Mouse (Mus musculus) thymus, adult 2 months (tissue): ENCODE results near the gene Ywhah. TPM values are rescaled to one million over a fixed set of nuclear protein-coding genes. Genes with fewer than 3 reads are reported as not detected.

Experiments used
- DNase-seq: peaks from one replicate; pipeline ENCODE4 v3.0.0; 2021
- H3K27ac ChIP-seq: fragments of 200-500 bp; 2 replicates; pipeline ENCODE4 v1.5.1; 2012; ENCODE audit warnings: low read length, control low read depth; ENCODE audit not compliant: control insufficient read depth, insufficient read depth
- H3K27me3 ChIP-seq: fragments of 200-500 bp; 2 replicates; pipeline ENCODE4 v1.6.1; 2012; ENCODE audit warnings: mild to moderate bottlenecking, low read length, moderate library complexity, mixed read lengths; ENCODE audit not compliant: control insufficient read depth, insufficient read depth
- H3K36me3 ChIP-seq: fragments of 200-500 bp; 2 replicates; pipeline ENCODE4 v1.6.1; 2012; ENCODE audit warnings: mild to moderate bottlenecking, low read length, moderate library complexity; ENCODE audit not compliant: control insufficient read depth, insufficient read depth
- H3K4me1 ChIP-seq: fragments of 200-500 bp; replicated peaks from 2 replicates; pipeline ENCODE4 v1.6.1; 2012; ENCODE audit warnings: low read length; ENCODE audit not compliant: control insufficient read depth, insufficient read depth
- H3K4me3 ChIP-seq: fragments of 200-500 bp; 2 replicates; pipeline ENCODE4 v1.5.1; 2012; ENCODE audit warnings: mild to moderate bottlenecking, low read length, control low read depth, moderate library complexity; ENCODE audit not compliant: control insufficient read depth, insufficient read depth
- CTCF ChIP-seq: fragments of 200-500 bp; IDR thresholded peaks from 2 replicates; pipeline ENCODE4 v1.5.1; 2012; ENCODE audit warnings: mild to moderate bottlenecking, control low read depth, low read length, moderate library complexity, borderline replicate concordance; ENCODE audit not compliant: control insufficient read depth, poor library complexity, insufficient read depth; ENCODE audit errors: extremely low read depth
- POLR2A ChIP-seq: fragments of 200-500 bp; IDR thresholded peaks from 2 replicates; pipeline ENCODE4 v1.6.1; 2012; ENCODE audit warnings: mild to moderate bottlenecking, low read length, control low read depth, moderate library complexity; ENCODE audit not compliant: control insufficient read depth, poor library complexity, insufficient read depth; ENCODE audit errors: extremely low read depth
- WGBS: fragments of 180-500 bp; shearing (Covaris S2); methylation state at CpG from one replicate; pipeline ENCODE4 v1.1.7; 2018; 5-methylcytosine and 5-hydroxymethylcytosine counted together
- polyA plus RNA-seq: library from polyadenylated mRNA; depleted of rRNA; stranded (reverse); fragments of >200 nt; gene quantifications from 2 replicates; pipeline ENCODE4 v1.2.3, GENCODE M21; 2012

Ywhah gene
- polyA plus RNA-seq, 1 experiment = 171 TPM

DNA sequence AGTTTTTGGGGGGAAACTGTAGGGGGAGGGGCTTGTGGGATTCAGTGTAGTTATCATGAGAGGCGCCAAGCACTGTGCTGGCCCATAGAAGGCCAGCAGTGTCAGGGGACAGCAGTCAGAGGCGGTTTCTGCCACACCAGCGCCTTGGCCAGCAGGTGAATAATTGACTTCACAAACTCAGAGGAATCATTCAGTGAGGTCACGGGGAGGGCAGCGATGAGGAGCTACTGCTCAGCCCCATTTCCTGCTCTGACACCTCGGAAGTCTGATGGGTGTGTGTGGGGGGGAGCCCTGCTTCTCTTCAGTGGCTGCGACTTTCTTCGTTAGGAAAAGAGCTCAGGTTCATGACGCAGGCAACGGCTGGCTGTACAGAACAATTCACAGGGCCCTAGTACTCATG lies 24.8 kb downstream of the Ywhah start:
- no peaks in the 10 kb centered on the region; the same call in 1 of the 2 replicates for H3K27me3 ChIP-seq
- 47% methylated on average over 10 of the region's 10 CpGs for WGBS
- TF ChIP-seq POLR2A = no peak
- TF ChIP-seq CTCF = no peak

GRCm38 (mm10) chr5:33044636-33045315 lies 26.2 kb downstream of the Ywhah start:
- H3K27ac ChIP-seq = no peak overlapping the region
- no peak for TF ChIP-seq POLR2A
- TF ChIP-seq CTCF = no peak
- H3K4me1 ChIP-seq = 0 out of 2 replicates have a peak, but pooled peaks cover 3% of the 10 kb centered on the region
- WGBS = 95% methylated on average over 12 of the region's 12 CpGs
- H3K27me3 ChIP-seq = no peaks in the 10 kb centered on the region; the same call in 1 of the 2 replicates
- H3K36me3 ChIP-seq = no peaks in the 10 kb centered on the region
- DNase-seq = no peak
- no peak overlapping the region for H3K4me3 ChIP-seq

More for the DNA sequence above, 24.8 kb downstream of the Ywhah start:
- H3K36me3 ChIP-seq = no peaks in the 10 kb centered on the region
- no peak for DNase-seq
- H3K4me3 ChIP-seq = no peak overlapping the region
- no peak overlapping the region for H3K27ac ChIP-seq
- H3K4me1 ChIP-seq = peaks cover 10% of the 10 kb centered on the region

- 86% methylated on average over 6 of the region's 6 CpGs for WGBS
- no peak overlapping the region for H3K27ac ChIP-seq
- H3K27me3 ChIP-seq = no peaks in the 10 kb centered on the region; the same call in 1 of the 2 replicates
Measured at GRCm38 (mm10) chr5:33045316-33045705, 26.7 kb downstream of the Ywhah start.

GRCm38 (mm10) chr5:33052849-33053582 lies 34.4 kb downstream of the Ywhah start:
- WGBS = 51% methylated on average over 14 of the region's 14 CpGs
- H3K4me3 ChIP-seq = no peak overlapping the region
- no peak for DNase-seq

More at GRCm38 (mm10) chr5:33045316-33045705, 26.7 kb downstream of the Ywhah start:
- no peak for TF ChIP-seq CTCF
- TF ChIP-seq POLR2A = no peak
- no peak for DNase-seq
- 0 out of 2 replicates have a peak, but pooled peaks cover 3% of the 10 kb centered on the region for H3K4me1 ChIP-seq
- no peak overlapping the region for H3K4me3 ChIP-seq
- H3K36me3 ChIP-seq = no peaks in the 10 kb centered on the region

GRCm38 (mm10) chr5:33056126-33056765 lies 37.6 kb downstream of the Ywhah start:
- DNase-seq = no peak
- Histone ChIP-seq H3K27ac (no peak overlapping the region), H3K27me3 (no peaks in the 10 kb centered on the region), H3K4me3 (no peak overlapping the region), H3K4me1 (no peaks in the 10 kb centered on the region), H3K36me3 (no peaks in the 10 kb centered on the region)
- WGBS = 80% methylated on average over 10 of the region's 10 CpGs
- TF ChIP-seq CTCF (no peak), POLR2A (no peak)

More at GRCm38 (mm10) chr5:33052849-33053582, 34.4 kb downstream of the Ywhah start:
- TF ChIP-seq CTCF (no peak), POLR2A (no peak)
- H3K36me3 ChIP-seq = no peaks in the 10 kb centered on the region
- H3K27ac ChIP-seq = no peak overlapping the region
- H3K27me3 ChIP-seq = no peaks in the 10 kb centered on the region
- H3K4me1 ChIP-seq = no peaks in the 10 kb centered on the region

- no peaks in the 10 kb centered on the region for H3K4me1 ChIP-seq
- no peak overlapping the region for H3K27ac ChIP-seq
- no peaks in the 10 kb centered on the region for H3K27me3 ChIP-seq
- no peak overlapping the region for H3K4me3 ChIP-seq
- no peak for TF ChIP-seq CTCF
- no peak for TF ChIP-seq POLR2A
- H3K36me3 ChIP-seq = no peaks in the 10 kb centered on the region
- no peak for DNase-seq
Measured at GRCm38 (mm10) chr5:33070071-33070470, 51.5 kb downstream of the Ywhah start.
